9 mouse cellular contexts compared by ENCODE assay signal in genomic region chr11:103749306-103750089, GRCm38 (mm10). TPM values are rescaled to one million over a fixed set of nuclear protein-coding genes. Genes with fewer than 3 reads are reported as not detected.
DNase-seq lines count a peak whose midpoint lies in the region; ATAC-seq and TF ChIP-seq lines count a peak whose summit lies in the region.
"Had no signal": no experiment of that assay in that cellular context is flagged by ENCODE, and none has a peak within 500 bp of the region (broad histone marks: within the 10 kb centered on the region; RNA-seq: fewer than 3 reads in every experiment).

Gene Wnt9b (minus strand): TSS chr11:103749821.

- ATAC-seq in common myeloid progenitor, adult 5-6 weeks (replicated peaks; ENCODE audit: low read depth, poor library complexity, severe bottlenecking) = peak; percentile 40; the same call in 1 of the 2 replicates
- no peak for ATAC-seq in hindbrain, embryonic 12.5 days (ENCODE audit: low FRiP score)
- ATAC-seq in limb, embryonic 15.5 days (ENCODE audit: insufficient number of reproducible peaks, low FRiP score, low TSS enrichment, low read depth) = no peak
- ATAC-seq in neural tube, embryonic 11.5 days (ENCODE audit: insufficient read depth, low FRiP score, low TSS enrichment) = no peak

- intact Hi-C loops in left cerebral cortex, adult 2 months (cut with DNase I) = loop anchor here (5.0 kb wide), 1 partner anchor 42 kb away; no protein-coding TSS in a partner anchor
- intact Hi-C loops in left cerebral cortex, postnatal 10 days (cut with DNase I) = no loop called here

- H3K36me3 ChIP-seq in hindbrain, embryonic 12.5 days = no peaks in the 10 kb centered on the region
- H3K36me3 ChIP-seq in limb, embryonic 15.5 days = no peaks in the 10 kb centered on the region
- H3K36me3 ChIP-seq in neural tube, embryonic 11.5 days (ENCODE audit: control insufficient read depth, insufficient read depth, low read length) = no peaks in the 10 kb centered on the region

- H3K4me1 ChIP-seq in hindbrain, embryonic 12.5 days = peaks cover 11% of the 10 kb centered on the region
- peaks cover 13% of the 10 kb centered on the region for H3K4me1 ChIP-seq in limb, embryonic 15.5 days
- H3K4me1 ChIP-seq in neural tube, embryonic 11.5 days (ENCODE audit: control insufficient read depth, insufficient read depth, low read length) = peaks cover 10% of the 10 kb centered on the region; the same call in 1 of the 2 replicates

- TF ChIP-seq CTCF in left cerebral cortex, adult 2 months (IDR thresholded peaks at IDR 0.05) = no peak

- H3K27me3 ChIP-seq in hindbrain, embryonic 12.5 days = peaks cover 81% of the 10 kb centered on the region
- H3K27me3 ChIP-seq in limb, embryonic 15.5 days = peaks cover 76% of the 10 kb centered on the region
- H3K27me3 ChIP-seq in neural tube, embryonic 11.5 days (ENCODE audit: control insufficient read depth, insufficient read depth, low read length) = peaks cover 49% of the 10 kb centered on the region

- peak within 1 kb of the TSS; percentile 44 for H3K4me3 ChIP-seq in left cerebral cortex, adult 2 months
- peak within 1 kb of the TSS; percentile 44 for H3K4me3 ChIP-seq in hindbrain, embryonic 12.5 days
- H3K4me3 ChIP-seq in limb, embryonic 15.5 days = peak within 1 kb of the TSS; percentile 47
- H3K4me3 ChIP-seq in neural tube, embryonic 11.5 days (ENCODE audit: low read depth, low read length) = peak within 1 kb of the TSS; percentile 37
- H3K4me3 ChIP-seq: myocyte had no signal

- 1% methylated on average over 58 of the region's 68 CpGs for WGBS in hindbrain, embryonic 12.5 days
- WGBS in limb, embryonic 15.5 days = 2% methylated on average over 38 of the region's 68 CpGs
- WGBS in neural tube, embryonic 11.5 days = under 1% methylated on average over 61 of the region's 68 CpGs

- H3K9ac ChIP-seq in hindbrain, embryonic 12.5 days = peak within 1 kb of the TSS; percentile 58
- H3K9ac ChIP-seq in limb, embryonic 15.5 days = 0 out of 2 replicates have a peak within 1 kb of the TSS, but pooled peaks have one; percentile 4
- 0 out of 2 replicates have a peak within 1 kb of the TSS, but pooled peaks have one; percentile 2 for H3K9ac ChIP-seq in neural tube, embryonic 11.5 days (ENCODE audit: low read length)

- peak within 1 kb of the TSS; percentile 85 for H3K4me2 ChIP-seq in hindbrain, embryonic 12.5 days (replicated peaks)
- peak within 1 kb of the TSS; percentile 87 for H3K4me2 ChIP-seq in limb, embryonic 15.5 days
- H3K4me2 ChIP-seq in neural tube, embryonic 11.5 days (ENCODE audit: low read depth) = peak within 1 kb of the TSS; percentile 56

- H3K27ac ChIP-seq in left cerebral cortex, adult 2 months = no peak within 1 kb of the TSS
- no peak within 1 kb of the TSS for H3K27ac ChIP-seq in hindbrain, embryonic 12.5 days
- H3K27ac ChIP-seq in limb, embryonic 15.5 days = no peak within 1 kb of the TSS
- no peak within 1 kb of the TSS for H3K27ac ChIP-seq in neural tube, embryonic 11.5 days (ENCODE audit: low read depth, low read length)

- no peak for DNase-seq in left cerebral cortex, adult 2 months (ENCODE audit: extremely low spot score in 1 of 2, low spot score in 2 of 2)
- no peak for DNase-seq in left cerebral cortex, postnatal 10 days (ENCODE audit: extremely low spot score in 1 of 2, low spot score in 2 of 2)
- DNase-seq in neural tube, embryonic 11.5 days (ENCODE audit: low spot score) = peak; percentile 52
- DNase-seq in B cell, adult 2 months = no peak
- no peak for DNase-seq in layer of hippocampus, postnatal 36 days

- H3K9me3 ChIP-seq in hindbrain, embryonic 12.5 days (replicated peaks) = no peaks in the 10 kb centered on the region
- H3K9me3 ChIP-seq in limb, embryonic 15.5 days = no peaks in the 10 kb centered on the region
- no peaks in the 10 kb centered on the region for H3K9me3 ChIP-seq in neural tube, embryonic 11.5 days (ENCODE audit: control insufficient read depth, low read length)

RNA-seq across cellular contexts. Expression of gene Wnt9b, which starts in this region (rescaled TPM):
- under 1 TPM; 0.23 to 0.34 TPM for total RNA-seq in left cerebral cortex, adult 2 months (2021)
- total RNA-seq in left cerebral cortex, postnatal 10 days (2021) = under 1 TPM in 1 of 2 experiments, not detected in 1; 0.08 TPM
- not detected in 2 replicates for total RNA-seq in common myeloid progenitor, adult 5-6 weeks (2017)
- 0.77 and 0.88 TPM in 2 replicates for polyA plus RNA-seq in hindbrain, embryonic 12.5 days (2016; fragmentation: Nextera tagmentation; extraction: Ambion mirVana)
- polyA plus RNA-seq in limb, embryonic 15.5 days (2015; fragmentation: Nextera tagmentation; extraction: Ambion mirVana) = 0.51 and 0.76 TPM in 2 replicates
- polyA plus RNA-seq in neural tube, embryonic 11.5 days (2014; fragmentation: Nextera tagmentation; extraction: Ambion mirVana) = 0.82 and 0.95 TPM in 2 replicates
- total RNA-seq in layer of hippocampus, postnatal 36 days (2021) = under 1 TPM; 0.38 to 0.57 TPM
- polyA plus RNA-seq: myocyte had no signal

Comparison
In these comparisons a context has a peak if more than half of its experiments do, and no peak if none do; other contexts are left out.
1. Peak in ATAC-seq in common myeloid progenitor, adult 5-6 weeks; RNA of the gene not detected or under 1 TPM.
2. Peak in DNase-seq, H3K4me3 ChIP-seq, H3K9ac ChIP-seq and H3K4me2 ChIP-seq in neural tube, embryonic 11.5 days; RNA of the gene not detected or under 1 TPM.
3. H3K9ac ChIP-seq: peak in every context shown above with its lines; median percentile 58 in hindbrain, embryonic 12.5 days; 4 in limb, embryonic 15.5 days; 2 in neural tube, embryonic 11.5 days.